Mouse (Mus musculus) ZHBTc4 (cell line): Measurements from ENCODE around the gene Egfem1.

Source experiments
- DNase-seq: peaks from one replicate; pipeline ENCODE4 v3.0.0-alpha.2; 2011; ENCODE audit warnings: low read depth, low spot score

The Egfem1 gene

GRCm38 (mm10) chr3:29578055-29578860 is 496.4 kb downstream of the Egfem1 start:
- no peak for DNase-seq

- DNase-seq, result no peak
These were observed 500.9 kb downstream of the Egfem1 start for GRCm38 (mm10) chr3:29582749-29583148.

GRCm38 (mm10) chr3:29602140-29602539 is 520.3 kb downstream of the Egfem1 start:
- DNase-seq, result no peak

- DNase-seq, result no peak
These were observed 526.9 kb downstream of the Egfem1 start for GRCm38 (mm10) chr3:29608713-29609112.

GRCm38 (mm10) chr3:29609174-29609573 is 527.4 kb downstream of the Egfem1 start:
- no peak for DNase-seq

GRCm38 (mm10) chr3:29619586-29619985 is 537.8 kb downstream of the Egfem1 start:
- no peak for DNase-seq

- no peak for DNase-seq
These were observed 558.0 kb downstream of the Egfem1 start for GRCm38 (mm10) chr3:29639819-29640218.

GRCm38 (mm10) chr3:29666796-29667195 is 585.0 kb downstream of the Egfem1 start:
- DNase-seq, result no peak

GRCm38 (mm10) chr3:29689367-29690285 is 607.8 kb downstream of the Egfem1 start:
- DNase-seq, result no peak

GRCm38 (mm10) chr3:29701126-29701525 is 619.3 kb downstream of the Egfem1 start:
- peak; percentile 2 for DNase-seq

- no peak for DNase-seq
These were observed 625.0 kb downstream of the Egfem1 start for GRCm38 (mm10) chr3:29706816-29707215.

GRCm38 (mm10) chr3:29707467-29707866 is 625.6 kb downstream of the Egfem1 start:
- DNase-seq, result no peak

GRCm38 (mm10) chr3:29726376-29726967 is 644.6 kb downstream of the Egfem1 start:
- peak; percentile 37 for DNase-seq

- DNase-seq, result peak; percentile 53
These were observed 648.4 kb downstream of the Egfem1 start for GRCm38 (mm10) chr3:29730062-29730760.

- no peak for DNase-seq
These were observed 649.7 kb downstream of the Egfem1 start for GRCm38 (mm10) chr3:29731509-29731908.

GRCm38 (mm10) chr3:29732626-29733025 is 650.8 kb downstream of the Egfem1 start:
- DNase-seq, result no peak

GRCm38 (mm10) chr3:29734251-29734650 is 652.4 kb downstream of the Egfem1 start:
- no peak for DNase-seq

- DNase-seq, result peak; percentile 45
These were observed 657.5 kb downstream of the Egfem1 start for GRCm38 (mm10) chr3:29739292-29739691.
